Mouse (Mus musculus): Measurements from ENCODE around the gene Gm32687. TPM values are rescaled to one million over a fixed set of nuclear protein-coding genes. Genes with fewer than 3 reads are reported as not detected.
"Not testable (repeated sequence)": the region's sequence is repeated elsewhere in the genome, so short reads cannot be mapped to it uniquely, and the experiment has no call there.

The Gm32687 gene
- 0.57 and 0.89 TPM in 2 replicates for polyA plus RNA-seq (2012; rRNA removed)

DNA sequence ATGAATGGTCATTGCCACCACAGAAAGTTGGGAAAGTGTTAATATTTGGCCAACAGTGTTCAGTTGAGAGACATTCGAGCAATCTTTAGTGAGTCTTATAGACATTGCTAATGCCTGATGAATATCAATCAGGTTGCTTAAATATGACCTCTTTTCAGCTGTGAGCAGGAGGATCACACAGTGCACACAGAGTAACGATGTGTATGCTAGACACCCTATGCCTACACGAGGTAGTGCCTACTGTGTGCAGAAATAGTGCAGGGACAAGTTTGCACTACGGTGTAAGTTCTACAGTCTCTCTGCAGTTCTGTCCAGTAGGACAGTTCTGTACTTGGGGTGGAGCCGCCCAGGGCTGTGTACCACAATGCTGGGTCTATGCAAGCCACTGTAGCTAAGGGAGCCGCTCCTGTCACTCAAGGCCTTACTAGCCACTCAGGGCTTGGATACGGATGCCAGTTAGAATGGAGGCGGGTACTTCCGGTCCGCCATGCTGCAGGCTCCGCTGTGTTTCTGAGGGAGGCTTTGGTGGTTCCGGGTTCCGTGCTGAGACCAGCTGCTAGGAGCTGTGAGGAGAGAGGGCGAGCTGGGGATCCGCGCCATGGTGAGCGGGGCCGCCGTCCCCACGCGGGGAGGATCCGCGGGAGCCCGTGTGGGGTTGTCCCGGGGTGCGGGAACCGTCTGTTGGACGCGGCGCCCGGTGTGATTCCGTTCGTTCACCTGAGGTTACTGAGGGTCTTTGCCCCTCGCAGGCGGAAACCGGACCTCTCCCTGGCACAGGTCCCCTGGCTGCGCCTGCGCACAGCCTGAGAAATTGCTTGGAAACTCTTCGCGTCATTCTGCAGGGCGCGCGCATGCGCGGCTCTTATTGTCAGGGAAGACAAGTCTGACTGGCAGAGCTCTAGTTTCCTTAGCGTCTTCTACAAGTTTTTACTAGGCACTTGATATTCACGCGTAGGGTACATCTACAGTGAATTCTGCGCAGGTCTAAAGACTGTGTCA lies at the start of gene Gm32687:
TSS of gene Gm32687 (plus strand) at position 526 of the 999 bp plus-strand sequence.
- H3K4me3 ChIP-seq (ENCODE audit: control insufficient read depth, insufficient read depth, low read length); H3K27me3 ChIP-seq (ENCODE audit: control insufficient read depth, insufficient read depth, low read length); H3K36me3 ChIP-seq (ENCODE audit: control insufficient read depth, insufficient read depth, low read length); H3K27ac ChIP-seq (ENCODE audit: control insufficient read depth, insufficient read depth, low read length); H3K4me1 ChIP-seq (replicated peaks; ENCODE audit: control insufficient read depth, insufficient read depth, low read length): not testable (repeated sequence)
- WGBS: 37% methylated on average over 5 of the region's 49 CpGs
- peak; percentile 1 for DNase-seq

DNA sequence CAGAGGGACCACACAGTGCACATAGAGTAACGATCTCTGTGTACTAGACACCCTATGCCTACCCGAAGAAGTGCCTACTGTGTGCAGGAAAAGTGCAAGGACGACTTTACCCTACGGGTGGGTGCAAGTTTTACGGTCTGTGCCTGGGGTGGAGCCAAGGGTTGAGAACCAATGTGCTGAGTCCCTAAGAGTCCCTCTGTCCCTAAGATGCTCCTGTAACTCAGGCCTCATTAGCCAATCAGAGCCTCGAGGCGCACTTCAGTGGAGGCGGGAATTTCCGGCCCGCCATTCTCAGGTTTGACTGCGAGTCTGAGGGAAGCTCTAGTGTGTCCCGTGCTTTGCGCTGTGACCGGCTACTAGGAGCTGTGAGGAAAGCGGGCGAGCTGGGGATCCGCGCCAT lies 17.5 kb upstream of the Gm32687 start:
- WGBS: no CpG with 5 or more reads among the region's 18 CpGs
- H3K27ac ChIP-seq (ENCODE audit: control insufficient read depth, insufficient read depth, low read length); H3K36me3 ChIP-seq (ENCODE audit: control insufficient read depth, insufficient read depth, low read length); DNase-seq; H3K27me3 ChIP-seq (ENCODE audit: control insufficient read depth, insufficient read depth, low read length); H3K4me1 ChIP-seq (replicated peaks; ENCODE audit: control insufficient read depth, insufficient read depth, low read length); H3K4me3 ChIP-seq (ENCODE audit: control insufficient read depth, insufficient read depth, low read length): not testable (repeated sequence)

DNA sequence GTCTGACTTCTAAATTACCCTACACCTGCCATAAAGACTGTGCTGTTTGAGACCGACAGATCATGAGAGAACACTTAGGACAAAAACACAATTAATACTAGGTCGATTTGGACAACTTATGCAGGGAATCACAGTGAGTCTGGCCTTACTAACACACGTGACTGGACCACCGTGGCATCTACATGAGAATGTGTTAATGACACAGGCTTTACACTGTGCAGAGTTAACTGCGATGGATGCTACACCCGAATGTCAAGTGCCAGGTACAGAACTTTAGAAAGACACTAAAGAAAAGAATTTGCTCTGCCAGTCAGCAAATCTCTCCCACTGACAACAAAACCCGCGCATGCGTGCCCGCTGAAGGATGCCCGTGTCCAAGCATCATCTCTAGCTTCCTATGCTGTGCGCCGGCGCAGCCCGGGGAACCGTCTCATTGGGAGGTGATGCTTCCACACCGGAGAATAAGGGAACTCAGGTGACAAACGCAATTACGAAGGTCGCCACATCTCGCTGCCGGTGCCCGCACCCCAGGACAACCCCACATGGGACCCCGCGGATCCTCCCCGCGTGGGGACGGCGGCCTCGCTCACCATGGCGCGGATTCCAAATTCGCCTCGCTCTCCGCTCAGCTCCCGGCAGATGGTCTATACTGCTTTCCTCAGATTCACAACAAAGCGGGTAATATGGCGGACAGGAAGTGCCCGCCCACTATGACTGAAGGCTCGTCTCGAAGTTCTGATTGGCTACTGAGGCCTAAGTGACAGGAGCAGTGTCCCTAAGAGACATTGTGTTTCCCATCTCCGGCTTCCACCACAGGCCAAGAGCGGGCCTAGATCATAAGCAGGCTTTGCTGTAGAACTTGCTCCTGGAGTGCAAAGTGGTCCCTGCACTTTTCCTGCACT lies 66.4 kb downstream of the Gm32687 start, which contains the start of gene Zfp781:
TSS of gene Zfp781 (minus strand) at position 639 of the 902 bp plus-strand sequence.
- H3K4me3 ChIP-seq (ENCODE audit: control insufficient read depth, insufficient read depth, low read length); H3K4me1 ChIP-seq (replicated peaks; ENCODE audit: control insufficient read depth, insufficient read depth, low read length); H3K27ac ChIP-seq (ENCODE audit: control insufficient read depth, insufficient read depth, low read length); H3K36me3 ChIP-seq (ENCODE audit: control insufficient read depth, insufficient read depth, low read length); H3K27me3 ChIP-seq (ENCODE audit: control insufficient read depth, insufficient read depth, low read length); DNase-seq: not testable (repeated sequence)
- WGBS: no CpG with 5 or more reads among the region's 43 CpGs

Other genes starting within 250 kb of the Gm32687 start
- gene Sirt6, start 236.1 kb upstream of the Gm32687 start, polyA plus RNA-seq (2012; rRNA removed): 81.9 and 84.7 TPM in 2 replicates
- gene Ankrd24, start 235.4 kb upstream of the Gm32687 start, polyA plus RNA-seq (2012; rRNA removed): 16.3 and 19.1 TPM in 2 replicates
- 0.75 and 0.94 TPM in 2 replicates for gene Gm10778, start 214.9 kb upstream of the Gm32687 start, polyA plus RNA-seq (2012; rRNA removed)
- 1.4 and 1.8 TPM in 2 replicates for gene Zfp433, start 159.1 kb upstream of the Gm32687 start, polyA plus RNA-seq (2012; rRNA removed)
- 0.22 and 0.24 TPM in 2 replicates for gene Gm3055, start 92.8 kb upstream of the Gm32687 start, polyA plus RNA-seq (2012; rRNA removed)
- not detected in 2 replicates for gene Gm4767, start 51.7 kb upstream of the Gm32687 start, polyA plus RNA-seq (2012; rRNA removed)
- gene Zfp781, start 66.5 kb downstream of the Gm32687 start, polyA plus RNA-seq (2012; rRNA removed): 0.15 TPM in 1 of 2 replicates, not detected in the other
- 3.5 and 5.4 TPM in 2 replicates for gene Zfp873, start 184.2 kb downstream of the Gm32687 start, polyA plus RNA-seq (2012; rRNA removed)
- 0.11 TPM in 2 replicates for gene BC024063, start 219.4 kb downstream of the Gm32687 start, polyA plus RNA-seq (2012; rRNA removed)